Mouse (Mus musculus): ENCODE data around the gene Lnx1. TPM values are rescaled to one million over a fixed set of nuclear protein-coding genes. Genes with fewer than 3 reads are reported as not detected.

The Lnx1 gene
- total RNA-seq, 2 experiments from 2014 or later, result not detected

- ATAC-seq (replicated peaks; ENCODE audit: low FRiP score, poor library complexity, severe bottlenecking), result no peak
Measured at GRCm38 (mm10) chr5:74659281-74659680, 43.4 kb downstream of the Lnx1 start.

- ATAC-seq (replicated peaks; ENCODE audit: low FRiP score, poor library complexity, severe bottlenecking), result no peak
Measured at GRCm38 (mm10) chr5:74657930-74658329, 44.8 kb downstream of the Lnx1 start.

GRCm38 (mm10) chr5:74656410-74656809, 46.3 kb downstream of the Lnx1 start:
- ATAC-seq (replicated peaks; ENCODE audit: low FRiP score, poor library complexity, severe bottlenecking), result no peak

GRCm38 (mm10) chr5:74654527-74654926, 48.2 kb downstream of the Lnx1 start:
- no peak for ATAC-seq (replicated peaks; ENCODE audit: low FRiP score, poor library complexity, severe bottlenecking)

GRCm38 (mm10) chr5:74653766-74654165, 48.9 kb downstream of the Lnx1 start:
- no peak for ATAC-seq (replicated peaks; ENCODE audit: low FRiP score, poor library complexity, severe bottlenecking)

GRCm38 (mm10) chr5:74649122-74649521, 53.6 kb downstream of the Lnx1 start:
- no peak for ATAC-seq (replicated peaks; ENCODE audit: low FRiP score, poor library complexity, severe bottlenecking)

GRCm38 (mm10) chr5:74648216-74648615, 54.5 kb downstream of the Lnx1 start:
- no peak for ATAC-seq (replicated peaks; ENCODE audit: low FRiP score, poor library complexity, severe bottlenecking)

- no peak for ATAC-seq (replicated peaks; ENCODE audit: low FRiP score, poor library complexity, severe bottlenecking)
Measured at GRCm38 (mm10) chr5:74647584-74647984, 55.1 kb downstream of the Lnx1 start.

GRCm38 (mm10) chr5:74642291-74642690, 60.4 kb downstream of the Lnx1 start:
- no peak for ATAC-seq (replicated peaks; ENCODE audit: low FRiP score, poor library complexity, severe bottlenecking)

- ATAC-seq (replicated peaks; ENCODE audit: low FRiP score, poor library complexity, severe bottlenecking), result no peak
Measured at GRCm38 (mm10) chr5:74641000-74641399, 61.7 kb downstream of the Lnx1 start.

- ATAC-seq (replicated peaks; ENCODE audit: low FRiP score, poor library complexity, severe bottlenecking), result no peak
Measured at GRCm38 (mm10) chr5:74640504-74640903, 62.2 kb downstream of the Lnx1 start.

- no peak for ATAC-seq (replicated peaks; ENCODE audit: low FRiP score, poor library complexity, severe bottlenecking)
Measured at GRCm38 (mm10) chr5:74639516-74639915, 63.2 kb downstream of the Lnx1 start.

- ATAC-seq (replicated peaks; ENCODE audit: low FRiP score, poor library complexity, severe bottlenecking), result no peak
Measured at GRCm38 (mm10) chr5:74634391-74634790, 68.3 kb downstream of the Lnx1 start.

GRCm38 (mm10) chr5:74633453-74633852, 69.3 kb downstream of the Lnx1 start:
- no peak for ATAC-seq (replicated peaks; ENCODE audit: low FRiP score, poor library complexity, severe bottlenecking)

GRCm38 (mm10) chr5:74632369-74633114, 70.2 kb downstream of the Lnx1 start:
- no peak for ATAC-seq (replicated peaks; ENCODE audit: low FRiP score, poor library complexity, severe bottlenecking)

- no peak for ATAC-seq (replicated peaks; ENCODE audit: low FRiP score, poor library complexity, severe bottlenecking)
Measured at GRCm38 (mm10) chr5:74628001-74628400, 74.7 kb downstream of the Lnx1 start.

- ATAC-seq (replicated peaks; ENCODE audit: low FRiP score, poor library complexity, severe bottlenecking), result no peak
Measured at GRCm38 (mm10) chr5:74624385-74624784, 78.3 kb downstream of the Lnx1 start.

- no peak for ATAC-seq (replicated peaks; ENCODE audit: low FRiP score, poor library complexity, severe bottlenecking)
Measured at GRCm38 (mm10) chr5:74623316-74624000, 79.3 kb downstream of the Lnx1 start.

- no peak for ATAC-seq (replicated peaks; ENCODE audit: low FRiP score, poor library complexity, severe bottlenecking)
Measured at GRCm38 (mm10) chr5:74621691-74622470, 80.8 kb downstream of the Lnx1 start.

GRCm38 (mm10) chr5:74618573-74619059, 84.1 kb downstream of the Lnx1 start:
- ATAC-seq (replicated peaks; ENCODE audit: low FRiP score, poor library complexity, severe bottlenecking), result no peak

Measured in erythroblast, adult 5-6 weeks (primary cell).